ENCODE assay signal across 15 mouse cellular contexts in the genomic region with DNA sequence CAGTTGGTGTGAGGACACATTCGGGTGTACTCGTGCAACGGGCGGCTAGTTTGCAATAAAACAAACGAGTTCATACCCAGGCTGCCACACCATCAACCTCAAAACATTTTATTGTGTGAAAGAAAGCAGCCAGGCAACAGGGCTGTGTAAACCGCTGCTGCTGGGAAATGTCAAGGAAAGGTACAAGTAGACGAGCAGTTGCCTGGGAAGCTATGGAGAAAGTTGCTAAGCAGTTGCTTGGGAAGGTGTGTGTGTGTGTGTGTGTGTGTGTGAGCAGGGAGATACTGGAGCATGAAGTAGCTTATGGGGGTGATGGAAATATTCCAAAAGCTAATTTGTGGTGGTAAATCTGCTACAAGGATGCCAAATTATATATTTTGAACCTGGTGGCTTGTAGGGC.
DNase-seq lines count a peak whose midpoint lies in the region; ATAC-seq lines count a peak whose summit lies in the region.
"Had no signal": no experiment of that assay in that cellular context is flagged by ENCODE, and none has a peak within 500 bp of the region (broad histone marks: within the 10 kb centered on the region; RNA-seq: fewer than 3 reads in every experiment).

No protein-coding gene starts in this region.

- H3K27ac ChIP-seq in midbrain, embryonic 11.5 days (ENCODE audit: low read depth, low read length), result no peak overlapping the region
- no peak overlapping the region for H3K27ac ChIP-seq in midbrain, embryonic 10.5 days (replicated peaks)
- 0 out of 2 replicates have a peak overlapping the region, but pooled peaks have one; percentile 6 for H3K27ac ChIP-seq in embryonic facial prominence, embryonic 10.5 days (replicated peaks)
- peak overlapping the region; percentile 9; the same call in 1 of the 2 replicates for H3K27ac ChIP-seq in forebrain, embryonic 11.5 days (ENCODE audit: low read depth, low read length)
- peak overlapping the region; percentile 15; the same call in 1 of the 2 replicates for H3K27ac ChIP-seq in limb, embryonic 13.5 days
- H3K27ac ChIP-seq: left cerebral cortex, adult 2 months; liver, embryonic 14.5 days; stomach, postnatal 0 days had no signal

- no peaks in the 10 kb centered on the region for H3K4me1 ChIP-seq in midbrain, embryonic 11.5 days (ENCODE audit: control insufficient read depth, insufficient read depth, low read length)
- H3K4me1 ChIP-seq in midbrain, embryonic 10.5 days, result peaks cover 8% of the 10 kb centered on the region
- peaks cover 30% of the 10 kb centered on the region for H3K4me1 ChIP-seq in embryonic facial prominence, embryonic 10.5 days
- H3K4me1 ChIP-seq in forebrain, embryonic 11.5 days (replicated peaks; ENCODE audit: control insufficient read depth, insufficient read depth, low read length), result peaks cover 4% of the 10 kb centered on the region; the same call in 1 of the 2 replicates
- peaks cover 24% of the 10 kb centered on the region for H3K4me1 ChIP-seq in limb, embryonic 13.5 days

- H3K9ac ChIP-seq in midbrain, embryonic 11.5 days (ENCODE audit: low read length), result no peak overlapping the region
- no peak overlapping the region for H3K9ac ChIP-seq in forebrain, embryonic 11.5 days (ENCODE audit: low read length)
- H3K9ac ChIP-seq in limb, embryonic 13.5 days, result no peak overlapping the region
- H3K9ac ChIP-seq: liver, embryonic 14.5 days had no signal

- H3K27me3 ChIP-seq in midbrain, embryonic 11.5 days (ENCODE audit: control insufficient read depth, insufficient read depth, low read length), result no peaks in the 10 kb centered on the region
- no peaks in the 10 kb centered on the region for H3K27me3 ChIP-seq in midbrain, embryonic 10.5 days (ENCODE audit: low read depth, poor library complexity, severe bottlenecking)
- no peaks in the 10 kb centered on the region for H3K27me3 ChIP-seq in embryonic facial prominence, embryonic 10.5 days (replicated peaks; ENCODE audit: low read depth, poor library complexity, severe bottlenecking)
- H3K27me3 ChIP-seq in forebrain, embryonic 11.5 days (ENCODE audit: control insufficient read depth, insufficient read depth, low read length), result no peaks in the 10 kb centered on the region
- peaks cover 14% of the 10 kb centered on the region for H3K27me3 ChIP-seq in limb, embryonic 13.5 days
- H3K27me3 ChIP-seq: CH12.LX had no signal

- DNase-seq in midbrain, embryonic 11.5 days (ENCODE audit: low spot score, missing footprints), result peak; percentile 54
- no peak for DNase-seq in midbrain, embryonic 10.5 days (ENCODE audit: low spot score)
- DNase-seq in embryonic facial prominence, embryonic 10.5 days (ENCODE audit: low spot score), result no peak
- DNase-seq in forebrain, embryonic 11.5 days (ENCODE audit: low spot score), result no peak
- DNase-seq in gastrocnemius, adult 18-20 months (ENCODE audit: low spot score), result no peak
- DNase-seq in heart, postnatal 14 days, result no peak
- DNase-seq: gastrocnemius, postnatal 25 days; lung, postnatal 4 days; spleen, adult 18-20 months; thymus, postnatal 36 days had no signal

- no peaks in the 10 kb centered on the region for H3K36me3 ChIP-seq in midbrain, embryonic 11.5 days (ENCODE audit: control insufficient read depth, insufficient read depth, low read length)
- H3K36me3 ChIP-seq in midbrain, embryonic 10.5 days, result no peaks in the 10 kb centered on the region
- no peaks in the 10 kb centered on the region for H3K36me3 ChIP-seq in embryonic facial prominence, embryonic 10.5 days (replicated peaks)
- no peaks in the 10 kb centered on the region for H3K36me3 ChIP-seq in forebrain, embryonic 11.5 days (ENCODE audit: control insufficient read depth, insufficient read depth, low read length)
- H3K36me3 ChIP-seq in limb, embryonic 13.5 days, result no peaks in the 10 kb centered on the region

- no peak overlapping the region for H3K4me2 ChIP-seq in midbrain, embryonic 11.5 days
- no peak overlapping the region for H3K4me2 ChIP-seq in forebrain, embryonic 11.5 days (ENCODE audit: low read depth, low read length, severe bottlenecking)
- peak overlapping the region; percentile 51 for H3K4me2 ChIP-seq in limb, embryonic 13.5 days (replicated peaks)

- WGBS in midbrain, embryonic 11.5 days, result 81% methylated on average over 7 of the region's 7 CpGs
- 85% methylated on average over 7 of the region's 7 CpGs for WGBS in midbrain, embryonic 10.5 days
- WGBS in embryonic facial prominence, embryonic 10.5 days, result 74% methylated on average over 7 of the region's 7 CpGs
- 57% methylated on average over 7 of the region's 7 CpGs for WGBS in forebrain, embryonic 11.5 days
- WGBS in limb, embryonic 13.5 days, result 13% methylated on average over 7 of the region's 7 CpGs

- no peak overlapping the region for H3K4me3 ChIP-seq in midbrain, embryonic 11.5 days (ENCODE audit: low read depth, low read length)
- H3K4me3 ChIP-seq in midbrain, embryonic 10.5 days, result no peak overlapping the region
- H3K4me3 ChIP-seq in embryonic facial prominence, embryonic 10.5 days, result no peak overlapping the region
- no peak overlapping the region for H3K4me3 ChIP-seq in forebrain, embryonic 11.5 days (ENCODE audit: low read depth, low read length)
- no peak overlapping the region for H3K4me3 ChIP-seq in limb, embryonic 13.5 days
- H3K4me3 ChIP-seq: left cerebral cortex, adult 2 months had no signal

- H3K9me3 ChIP-seq in midbrain, embryonic 11.5 days (ENCODE audit: control insufficient read depth, low read length), result no peaks in the 10 kb centered on the region
- no peaks in the 10 kb centered on the region for H3K9me3 ChIP-seq in midbrain, embryonic 10.5 days (replicated peaks)
- H3K9me3 ChIP-seq in embryonic facial prominence, embryonic 10.5 days, result no peaks in the 10 kb centered on the region
- H3K9me3 ChIP-seq in forebrain, embryonic 11.5 days (ENCODE audit: control insufficient read depth, low read length), result no peaks in the 10 kb centered on the region; the same call in 1 of the 2 replicates
- H3K9me3 ChIP-seq in limb, embryonic 13.5 days, result no peaks in the 10 kb centered on the region

- ATAC-seq in midbrain, embryonic 11.5 days (ENCODE audit: low FRiP score), result no peak
- no peak for ATAC-seq in forebrain, embryonic 11.5 days (replicated peaks; ENCODE audit: low FRiP score)
- ATAC-seq in limb, embryonic 13.5 days (ENCODE audit: low FRiP score, low read depth), result peak; percentile 17; the same call in 1 of the 2 replicates

- intact Hi-C loops in heart, postnatal 14 days (cut with DNase I), result no loop called here

Comparison
In these comparisons a context has a peak if more than half of its experiments do, and no peak if none do; other contexts are left out.
1. H3K27ac ChIP-seq: peak in embryonic facial prominence, embryonic 10.5 days (single experiment), forebrain, embryonic 11.5 days (single experiment) and limb, embryonic 13.5 days (single experiment); none in midbrain, embryonic 11.5 days (single experiment) and midbrain, embryonic 10.5 days (single experiment).